Mouse (Mus musculus): ENCODE measurements around the gene St3gal2.
"Not testable (repeated sequence)": the region's sequence is repeated elsewhere in the genome, so short reads cannot be mapped to it uniquely, and the experiment has no call there.

St3gal2 gene

DNA sequence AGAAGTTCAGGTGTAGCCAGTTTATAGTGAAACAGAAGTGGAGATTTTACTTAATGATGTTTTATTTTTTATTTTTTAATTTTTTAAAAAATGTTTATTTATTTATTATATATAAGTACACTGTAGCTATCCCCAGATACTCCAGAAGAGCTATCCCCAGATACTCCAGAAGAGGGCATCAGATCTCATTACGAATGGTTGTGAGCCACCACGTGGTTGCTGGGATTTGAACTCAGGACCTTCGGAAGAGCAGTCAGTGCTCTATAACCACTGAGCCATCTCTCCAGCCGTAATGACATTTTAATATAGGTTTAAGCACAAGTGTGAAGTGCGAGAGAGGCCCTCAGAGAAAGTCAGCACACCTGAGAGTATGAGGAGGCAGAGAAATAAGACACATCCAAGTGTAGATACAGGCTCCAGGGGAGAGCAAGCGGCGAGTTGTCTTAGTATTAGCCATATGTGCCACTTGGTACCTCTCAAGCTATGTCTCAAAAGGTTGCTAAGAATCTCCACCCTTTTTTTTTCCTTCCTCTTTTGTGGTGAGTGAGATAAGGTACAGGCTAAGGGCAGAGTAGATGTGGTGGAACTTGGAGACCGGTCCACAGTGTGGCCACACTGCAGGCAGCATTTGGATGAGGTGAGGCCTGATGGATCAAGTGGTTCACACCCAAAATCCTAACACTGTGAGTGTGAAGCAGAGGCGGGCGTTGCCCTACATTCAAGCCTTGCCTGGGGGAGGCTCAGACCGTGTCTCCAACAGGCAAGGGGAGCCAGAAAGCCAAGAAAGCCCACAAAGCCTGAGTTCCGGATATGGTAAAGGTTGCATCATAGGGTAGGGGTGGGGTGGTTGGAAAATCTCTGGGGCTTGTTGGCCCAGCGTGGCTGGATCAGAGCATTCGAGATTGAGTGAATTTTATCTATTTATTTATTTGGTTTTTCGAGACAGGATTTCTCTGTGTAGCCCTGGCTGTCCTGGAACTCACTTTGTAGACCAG lies 7.8 kb upstream of the St3gal2 start:
- DNase-seq (ENCODE audit: low read depth): peak; percentile 28

DNA sequence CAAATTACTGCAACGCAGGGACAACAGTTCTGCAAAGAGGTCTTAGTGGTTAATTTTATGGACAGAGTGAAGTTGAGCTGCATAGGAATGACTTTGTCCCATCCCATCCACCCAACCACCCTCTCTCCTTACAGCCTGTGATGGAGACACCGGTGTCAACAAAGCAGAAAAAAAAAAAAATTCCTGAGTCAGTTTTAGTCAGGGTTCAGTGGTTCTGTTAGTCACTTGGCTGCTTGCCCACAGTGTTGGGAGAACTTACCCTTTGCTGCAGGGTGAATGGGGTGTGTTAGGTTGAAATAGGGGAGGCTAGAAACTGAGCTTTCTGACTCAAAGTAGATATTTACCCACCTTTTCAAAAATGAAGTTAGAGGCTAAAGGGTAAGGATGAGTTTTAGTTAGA lies 2.3 kb upstream of the St3gal2 start:
- peak; percentile 97 for DNase-seq (ENCODE audit: low read depth)

DNA sequence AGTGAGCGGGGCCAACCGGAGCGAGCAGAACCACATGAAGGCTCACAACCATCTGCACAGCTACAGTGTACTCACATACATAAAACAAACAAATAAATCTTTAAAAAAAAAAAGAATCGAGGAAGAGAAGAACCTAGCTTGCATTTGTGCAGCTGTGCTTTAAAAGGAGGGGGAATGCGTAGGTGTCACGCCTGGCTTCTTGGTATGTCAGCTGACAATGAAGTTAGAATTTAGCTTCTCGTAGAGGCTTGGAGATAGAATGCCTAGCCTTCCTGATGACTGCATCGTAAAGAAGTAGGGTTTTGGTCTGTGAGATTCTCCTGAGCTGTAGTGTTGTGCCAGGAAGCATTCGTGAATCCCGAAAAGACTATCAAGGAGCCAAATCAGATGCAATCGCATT lies 1.7 kb upstream of the St3gal2 start:
- no peak for DNase-seq (ENCODE audit: low read depth)

DNA sequence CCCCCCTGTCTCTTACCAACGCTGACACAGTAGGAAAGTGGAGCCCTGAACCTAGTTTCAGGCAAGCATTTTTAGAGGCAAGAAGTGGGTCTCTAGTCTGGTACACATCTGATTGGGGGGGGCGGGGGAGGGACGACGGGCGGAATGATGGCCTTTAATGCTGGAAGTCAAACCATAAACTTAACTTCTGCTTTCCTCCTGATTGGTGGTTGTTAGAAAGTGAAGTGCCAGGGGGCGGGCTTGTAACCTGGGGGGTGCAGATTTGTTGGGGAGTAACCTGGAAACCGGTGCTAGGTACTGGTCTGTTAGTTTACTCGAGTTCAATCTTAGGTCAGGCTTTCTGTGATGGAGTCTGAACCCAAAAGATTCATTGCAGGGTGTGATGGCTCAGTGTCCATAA lies 1.3 kb upstream of the St3gal2 start:
- DNase-seq (ENCODE audit: low read depth): no peak

DNA sequence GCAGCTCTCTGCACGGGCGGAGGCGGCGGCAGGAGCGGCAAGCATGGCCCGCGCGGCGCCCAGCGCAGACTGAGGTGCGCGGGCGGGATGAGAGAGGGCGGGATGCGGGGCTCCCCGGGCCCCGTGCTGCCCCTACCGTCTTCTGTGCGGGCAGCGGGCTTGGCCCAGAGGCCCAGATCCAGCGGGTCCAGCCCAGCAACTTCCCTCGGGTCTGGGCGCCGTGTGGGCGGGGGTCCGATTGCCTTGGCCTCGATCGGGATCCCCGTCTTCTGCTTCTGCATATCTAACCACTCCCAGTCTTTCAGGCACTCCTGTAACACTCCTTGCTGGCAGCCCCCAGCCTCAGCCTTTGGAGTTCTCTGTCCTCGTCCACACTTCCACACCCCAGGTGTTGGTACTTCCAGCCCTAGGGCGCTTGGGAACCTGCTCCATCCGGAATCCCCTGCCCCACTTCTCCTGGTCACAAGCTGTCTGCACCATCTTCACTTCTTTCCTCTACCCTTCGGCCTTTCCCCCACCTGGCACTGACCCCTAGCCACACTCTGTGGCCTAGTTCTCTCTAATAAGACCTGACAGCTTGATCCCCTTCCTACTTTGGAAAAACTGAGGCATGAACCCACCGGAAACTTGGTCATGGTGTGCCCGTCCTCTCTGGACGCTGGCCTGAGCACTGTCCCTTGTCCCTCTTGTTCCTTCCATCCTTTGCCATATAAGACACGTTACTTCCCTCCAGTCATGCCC lies 480 bp downstream of the St3gal2 start:
- DNase-seq (ENCODE audit: low read depth): no peak

DNA sequence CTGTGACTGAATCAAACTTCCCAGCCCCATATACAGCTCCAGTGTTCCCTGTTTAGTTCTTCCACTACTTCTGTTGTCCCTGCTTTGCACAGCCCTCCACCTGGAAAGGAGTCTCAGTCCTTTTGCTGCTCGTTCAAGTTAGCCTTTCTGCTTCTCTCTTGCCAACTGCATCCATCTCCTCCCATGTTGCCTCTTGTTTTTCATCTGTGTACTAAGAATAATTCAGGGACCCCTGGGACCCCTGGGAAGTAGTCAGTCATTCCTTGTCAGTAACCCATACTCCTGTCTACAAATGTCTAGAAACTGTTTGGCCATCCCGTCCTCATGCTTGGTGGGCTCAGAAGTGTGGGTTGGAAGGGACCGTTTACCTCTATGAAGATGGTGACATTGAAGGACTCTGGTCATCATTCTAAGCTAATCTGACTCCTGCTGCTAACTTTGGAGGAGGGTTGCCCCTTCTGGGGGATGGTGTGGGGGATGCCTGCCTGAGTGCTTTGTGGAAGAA lies 1.1 kb downstream of the St3gal2 start:
- peak; percentile 23 for DNase-seq (ENCODE audit: low read depth)

DNA sequence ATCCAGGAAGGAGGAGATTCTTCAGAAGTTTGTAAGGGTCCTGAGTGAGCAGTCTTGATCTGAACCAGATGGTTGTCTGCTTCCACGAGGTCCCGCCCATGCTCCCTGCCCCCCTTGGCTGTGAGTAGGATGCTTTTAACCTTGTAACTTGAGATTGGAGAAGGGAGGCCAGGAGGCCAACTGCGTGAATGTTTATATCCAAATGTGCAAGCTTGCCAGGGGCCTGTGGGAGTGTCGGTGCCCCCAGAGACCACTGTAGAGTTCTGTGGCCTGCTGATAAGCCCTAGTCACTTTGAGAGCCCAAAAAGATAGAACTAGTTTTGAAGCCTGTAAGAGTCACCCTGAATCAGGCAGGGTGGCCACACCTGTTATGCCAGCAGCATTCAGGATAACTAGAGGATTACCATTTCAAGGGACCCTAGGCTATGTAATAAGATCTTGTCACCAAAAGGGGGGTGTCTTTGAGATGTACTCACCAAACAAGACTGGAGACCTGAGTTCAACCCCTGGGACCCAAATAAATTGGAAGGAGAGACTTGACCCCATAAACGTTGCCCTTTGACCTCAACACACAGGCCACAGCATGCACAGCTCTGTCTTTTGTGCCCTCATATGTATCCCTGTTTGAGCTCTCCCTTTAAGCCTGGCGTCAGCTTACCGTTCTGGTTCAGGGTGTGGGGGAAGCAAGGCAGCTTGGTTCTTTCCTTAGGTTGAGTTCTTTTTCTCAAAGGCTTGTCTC lies 1.9 kb downstream of the St3gal2 start:
- DNase-seq (ENCODE audit: low read depth): peak; percentile 89

DNA sequence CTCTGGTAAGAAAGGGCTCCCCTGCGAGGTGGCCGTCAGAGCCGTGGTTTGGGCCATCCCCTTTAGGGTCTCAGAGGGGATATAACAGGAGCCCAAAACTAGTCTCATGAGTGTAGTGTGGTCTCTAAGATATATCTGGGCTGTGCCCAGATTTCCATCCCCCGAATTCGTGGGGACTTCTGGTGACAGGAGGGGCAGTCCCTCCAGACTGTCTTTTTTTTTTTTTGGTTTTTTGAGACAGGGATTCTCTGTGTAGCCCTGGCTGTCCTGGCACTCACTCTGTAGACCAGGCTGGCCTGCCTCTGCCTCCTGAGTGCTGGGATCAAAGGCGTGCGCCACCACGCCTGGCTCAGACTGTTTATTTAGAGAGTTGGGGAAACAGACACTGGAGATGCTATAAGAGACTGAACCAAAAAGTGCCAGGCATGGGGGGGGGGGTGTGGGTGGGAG lies 6.0 kb downstream of the St3gal2 start:
- no peak for DNase-seq (ENCODE audit: low read depth)

DNA sequence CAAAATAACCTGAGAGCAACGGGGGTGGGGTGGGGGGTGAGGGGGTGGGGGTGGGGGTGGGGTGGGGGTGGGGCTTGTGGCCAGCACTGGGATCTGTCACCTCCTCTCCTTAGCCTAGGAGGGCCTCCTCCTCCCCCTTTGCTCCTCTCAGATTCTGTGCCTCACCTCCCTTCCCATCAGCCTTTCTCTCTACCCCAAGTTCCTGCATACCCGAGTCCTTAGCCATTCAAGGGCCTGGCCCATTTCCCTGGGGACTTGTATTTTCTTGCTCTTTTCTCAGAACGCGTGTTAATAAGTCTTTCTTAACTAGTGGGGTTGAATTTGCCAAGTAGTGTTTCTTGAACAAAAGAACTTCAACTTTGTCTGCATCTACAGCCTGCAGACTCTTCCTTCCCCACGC lies 7.0 kb downstream of the St3gal2 start:
- DNase-seq (ENCODE audit: low read depth): peak; percentile 60

DNA sequence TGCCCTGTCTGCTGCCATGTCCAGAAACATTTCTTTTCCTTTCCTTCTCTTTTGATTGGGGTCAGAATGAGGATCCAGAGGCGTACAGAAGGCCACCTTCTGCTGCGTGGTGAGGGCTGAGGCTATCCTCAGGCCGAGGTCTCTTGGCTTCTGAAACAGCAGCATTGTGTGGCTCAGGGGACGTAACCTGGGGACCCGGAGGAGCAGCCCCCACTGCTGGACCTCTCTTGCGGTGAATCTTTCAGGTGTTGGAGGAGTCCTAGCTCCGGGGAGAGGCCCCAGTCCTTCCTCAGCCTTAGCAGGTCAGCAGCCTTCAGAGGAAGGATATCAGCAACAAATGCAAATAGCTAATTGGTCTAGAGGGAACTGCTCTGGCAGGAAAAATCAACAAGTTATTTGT lies 8.7 kb downstream of the St3gal2 start:
- DNase-seq (ENCODE audit: low read depth): no peak

DNA sequence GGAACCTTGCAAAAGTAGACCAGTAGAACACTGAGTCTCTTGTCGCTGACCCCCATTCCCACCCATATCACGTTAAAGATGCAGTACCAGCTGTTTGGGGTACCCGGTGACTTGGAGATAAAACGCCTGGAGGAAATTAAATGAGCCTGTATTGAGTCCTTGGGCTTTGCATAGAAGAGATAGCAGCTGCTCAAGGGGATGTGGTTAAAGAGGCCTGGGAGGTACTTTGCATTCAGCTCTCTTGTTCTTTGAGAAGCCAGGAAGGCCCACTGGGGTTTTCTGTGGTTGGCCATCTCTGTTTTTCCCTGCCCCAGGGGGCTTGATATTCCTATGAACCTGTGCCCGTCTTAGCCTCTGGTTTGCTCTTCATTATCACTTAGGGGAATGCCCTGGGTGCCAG lies 9.3 kb downstream of the St3gal2 start:
- DNase-seq (ENCODE audit: low read depth): no peak

DNA sequence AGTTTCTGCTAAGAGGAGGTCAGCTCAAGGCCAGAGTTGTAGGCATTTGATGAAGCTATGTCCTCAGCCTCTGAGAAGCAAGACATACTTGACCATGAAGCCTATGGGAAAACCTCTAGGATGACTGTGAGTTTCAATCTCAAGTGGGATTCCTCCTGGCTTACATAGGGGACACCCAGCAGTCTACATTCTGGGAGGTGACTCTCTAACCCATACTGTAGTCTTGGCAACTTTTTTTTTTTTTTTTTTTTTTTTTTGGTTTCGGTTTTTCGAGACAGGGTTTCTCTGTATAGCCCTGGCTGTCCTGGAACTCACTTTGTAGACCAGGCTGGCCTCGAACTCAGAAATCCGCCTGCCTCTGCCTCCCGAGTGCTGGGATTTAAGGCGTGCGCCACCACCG lies 9.9 kb downstream of the St3gal2 start:
- not testable (repeated sequence) for DNase-seq (ENCODE audit: low read depth)

DNA sequence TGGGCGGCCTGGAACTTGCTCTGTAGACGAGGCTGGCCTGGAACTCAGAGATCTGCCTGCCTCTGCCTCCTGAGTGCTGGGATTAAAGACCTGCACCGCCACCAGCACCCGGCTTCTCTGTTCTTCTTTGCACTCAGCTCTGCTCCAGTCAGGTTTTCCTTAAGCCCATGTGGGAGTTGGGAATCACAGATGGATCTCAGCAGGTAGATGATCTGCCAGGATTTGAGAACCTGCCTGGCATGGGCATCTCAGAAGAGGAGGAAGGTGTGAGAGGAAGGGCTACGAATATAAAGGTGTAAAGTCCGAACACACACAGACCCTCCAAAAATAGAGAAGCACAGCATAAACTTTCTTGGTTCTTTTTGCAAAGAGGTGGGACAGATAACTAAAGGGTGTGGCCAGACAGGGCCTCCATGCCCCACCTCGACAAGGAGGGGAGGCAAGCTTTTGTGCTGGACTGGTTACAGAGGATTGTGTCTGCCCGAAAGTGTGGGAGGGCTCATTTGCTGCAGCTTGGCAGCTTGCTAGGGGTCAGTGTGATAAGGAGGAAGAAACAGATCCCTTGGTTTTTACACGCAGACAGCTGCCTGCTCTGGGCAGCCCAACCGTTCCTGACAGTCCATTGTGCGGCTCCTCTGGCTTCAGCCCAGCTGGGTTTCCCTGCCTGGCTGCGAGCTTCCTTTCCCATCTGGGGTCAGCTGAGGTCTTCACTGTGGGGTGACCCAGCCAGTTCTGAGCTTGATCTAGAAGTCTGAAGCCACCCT lies 11.6 kb downstream of the St3gal2 start:
- peak; percentile 34 for DNase-seq (ENCODE audit: low read depth)

DNA sequence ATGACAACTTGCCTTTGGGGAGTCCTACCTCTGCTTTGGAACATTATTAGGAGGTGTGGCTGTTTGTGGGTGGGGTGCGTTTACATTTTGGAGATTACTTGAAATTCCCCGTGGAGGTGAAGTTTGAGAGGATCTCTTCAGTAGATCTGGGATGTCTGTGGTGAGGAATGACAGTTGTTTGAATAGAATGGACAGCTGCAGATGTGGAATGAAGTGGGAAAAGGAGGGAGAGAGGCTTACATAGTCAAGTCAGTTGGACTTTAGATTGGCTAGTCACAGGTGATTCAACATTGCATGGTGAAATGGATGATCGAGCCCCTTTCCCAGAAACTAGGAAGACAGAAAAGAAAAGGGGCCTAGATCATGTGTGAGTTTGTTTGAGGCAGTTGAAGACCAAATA lies 12.7 kb downstream of the St3gal2 start:
- DNase-seq (ENCODE audit: low read depth): no peak

DNA sequence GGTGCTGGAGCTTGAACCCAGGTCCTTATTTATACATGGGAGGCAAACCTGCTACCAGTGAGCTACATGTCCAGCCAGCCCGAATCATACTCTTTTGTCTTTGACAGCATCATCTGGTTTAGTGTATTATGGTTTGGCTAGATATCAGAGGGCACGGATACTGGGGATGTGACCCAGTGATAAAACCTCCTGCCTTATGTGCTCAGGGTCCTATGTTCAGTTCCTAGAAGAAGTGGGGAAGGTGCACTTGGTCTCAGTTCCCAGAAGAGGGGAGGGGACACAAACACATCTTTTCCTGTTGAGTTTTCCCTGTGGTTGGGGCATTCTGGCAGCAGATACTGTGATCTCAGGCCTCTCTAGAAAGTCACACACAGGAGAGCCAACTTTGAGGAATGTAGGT lies 13.6 kb downstream of the St3gal2 start:
- DNase-seq (ENCODE audit: low read depth): no peak

DNA sequence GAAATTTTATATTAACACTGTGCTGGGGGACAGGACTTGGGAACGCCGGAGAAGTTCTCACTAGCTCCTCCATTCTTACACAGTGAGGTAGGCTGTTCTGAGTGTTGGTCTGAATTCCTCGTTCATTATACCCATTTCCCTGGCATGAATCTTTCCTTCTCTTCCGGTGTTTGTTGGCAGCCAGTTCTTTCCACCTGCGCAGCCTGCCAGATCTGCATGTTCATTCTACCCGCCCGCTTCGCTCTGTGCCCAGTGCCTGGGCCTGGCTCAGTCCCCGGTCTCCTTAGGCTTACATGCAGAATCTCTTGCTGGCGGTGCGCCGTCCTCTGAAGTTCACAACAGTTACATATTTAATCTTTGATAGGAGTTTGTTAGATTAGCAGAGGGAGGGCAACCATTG lies 16.5 kb downstream of the St3gal2 start:
- no peak for DNase-seq (ENCODE audit: low read depth)

DNA sequence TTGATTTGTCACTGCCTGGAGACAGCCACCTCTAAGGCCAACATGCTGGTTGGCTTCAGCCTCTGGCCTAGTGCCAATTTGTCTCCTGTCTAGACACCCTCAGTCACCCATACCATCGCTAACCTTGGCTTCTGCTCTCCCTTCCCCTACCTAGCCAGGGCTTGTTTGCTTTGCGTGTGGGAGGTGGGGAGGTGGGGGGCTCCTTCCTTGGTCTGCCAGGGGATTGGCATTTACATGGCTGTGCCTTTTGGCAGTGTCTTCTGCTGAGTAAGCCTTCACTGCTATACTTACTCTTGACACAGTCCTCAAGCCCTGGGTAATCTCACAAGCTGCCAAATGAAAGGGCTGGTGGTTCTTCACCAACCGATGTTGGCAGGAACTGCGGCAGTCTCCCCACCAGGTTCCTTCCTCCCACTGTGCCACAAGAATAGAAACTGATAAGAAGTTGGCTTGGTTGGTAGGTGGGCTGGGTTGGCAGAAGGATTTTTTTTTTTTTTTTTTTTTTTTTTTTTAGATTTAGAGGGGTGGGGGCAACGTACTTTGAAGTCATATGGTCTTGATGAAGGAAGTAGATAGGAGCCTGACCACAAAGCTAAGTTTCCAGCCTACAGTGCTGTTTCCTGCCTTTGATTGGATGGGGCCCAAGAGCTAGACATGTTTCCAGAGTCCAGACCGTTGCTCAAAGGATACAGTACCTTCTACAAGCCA lies 19.3 kb downstream of the St3gal2 start:
- peak; percentile 36 for DNase-seq (ENCODE audit: low read depth)

DNA sequence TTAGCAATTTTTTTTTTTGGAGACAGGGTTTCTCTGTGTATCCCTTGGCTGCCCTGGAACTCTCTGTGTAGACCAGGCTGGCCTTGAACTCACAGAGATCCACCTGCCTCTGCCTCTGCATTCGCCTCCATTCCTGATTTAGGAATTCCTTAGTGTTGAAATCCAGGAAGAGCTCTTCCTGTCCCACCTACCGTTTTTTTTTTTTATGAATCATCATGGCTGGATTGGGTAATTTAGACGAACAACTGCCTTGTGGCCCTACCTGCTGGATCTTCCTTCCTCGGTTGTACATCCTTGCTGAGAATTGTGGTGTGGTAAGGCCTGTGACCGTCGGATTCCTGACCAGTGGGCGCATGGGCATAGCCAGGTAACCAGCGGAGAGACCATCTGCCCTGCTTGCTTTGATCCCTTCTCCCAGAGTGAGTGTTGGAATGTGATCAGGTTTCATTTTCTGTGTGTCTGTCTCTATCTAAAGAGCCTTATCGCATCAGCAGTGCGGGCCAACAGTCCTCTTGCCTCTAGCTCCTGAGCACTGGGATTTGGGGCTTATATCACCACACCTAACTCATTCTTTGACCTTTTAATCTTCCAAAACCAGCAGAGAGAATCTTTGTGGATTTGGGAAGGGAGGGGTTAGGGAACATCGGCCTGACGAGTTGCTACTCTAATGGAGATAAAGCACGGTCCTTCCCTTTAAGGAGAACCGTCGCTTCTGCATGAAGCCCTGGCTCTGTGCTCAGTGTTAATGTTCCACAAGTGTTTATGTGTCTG lies 21.1 kb downstream of the St3gal2 start:
- DNase-seq (ENCODE audit: low read depth): peak; percentile 26

DNA sequence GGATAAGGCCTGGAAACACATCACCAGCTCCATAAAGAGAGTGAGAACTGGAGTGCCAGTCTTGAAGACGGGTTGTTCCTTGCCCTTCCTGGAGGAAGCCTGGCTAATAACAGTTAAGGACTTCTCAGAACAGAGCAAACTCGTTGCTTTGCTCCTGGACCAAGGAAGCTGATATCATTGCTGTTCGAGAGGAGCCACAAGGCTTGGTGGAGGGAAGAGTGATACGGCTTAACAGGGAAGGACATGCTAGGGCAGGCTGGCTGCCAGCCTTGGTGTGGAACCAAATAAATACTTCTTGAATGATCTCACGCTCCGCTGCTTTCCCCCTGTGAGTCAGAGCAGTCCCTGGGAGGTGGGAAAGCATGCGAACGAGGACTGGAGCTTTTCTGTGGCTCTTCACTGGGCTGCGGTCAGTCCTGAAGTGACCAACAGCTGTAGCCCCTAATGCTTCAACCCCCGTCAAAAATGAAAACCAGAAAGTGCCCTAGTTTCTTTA lies 21.8 kb downstream of the St3gal2 start:
- peak; percentile 99 for DNase-seq (ENCODE audit: low read depth)

All from NIH3T3 (cell line).